Mouse (Mus musculus): Measurements from ENCODE around the gene Gm2431.
A peak's percentile ranks its signal among the peaks of the same experiment; 100 is the strongest.
"Not testable (repeated sequence)": the region's sequence is repeated elsewhere in the genome, so short reads cannot be mapped to it uniquely, and the experiment has no call there.

Gene Gm2431

GRCm38 (mm10) chr7:142258254-142258653 is at the start of gene Gm2431:
Gene Gm2431, minus strand, starts transcription at chr7:142258354.
- not testable (repeated sequence) for DNase-seq (ENCODE audit: low read depth, low spot score)

- DNase-seq (ENCODE audit: low read depth, low spot score), result not testable (repeated sequence)
These were observed 45.8 kb upstream of the Gm2431 start for GRCm38 (mm10) chr7:142303929-142304328.

GRCm38 (mm10) chr7:142303249-142303648 is 45.1 kb upstream of the Gm2431 start, which contains the start of gene Krtap5-4:
Gene Krtap5-4, plus strand, starts transcription at chr7:142303549.
- DNase-seq (ENCODE audit: low read depth, low spot score), result no peak

- DNase-seq (ENCODE audit: low read depth, low spot score), result not testable (repeated sequence)
These were observed 38.9 kb upstream of the Gm2431 start, which contains the start of gene Krtap5-1 for GRCm38 (mm10) chr7:142297018-142297417. Gene Krtap5-1, minus strand, starts transcription at chr7:142297118.

- DNase-seq (ENCODE audit: low read depth, low spot score), result not testable (repeated sequence)
These were observed 38.0 kb upstream of the Gm2431 start for GRCm38 (mm10) chr7:142296108-142296507.

- DNase-seq (ENCODE audit: low read depth, low spot score), result no peak
These were observed 37.3 kb upstream of the Gm2431 start for GRCm38 (mm10) chr7:142295418-142295817.

GRCm38 (mm10) chr7:142293851-142294250 is 35.7 kb upstream of the Gm2431 start:
- DNase-seq (ENCODE audit: low read depth, low spot score), result not testable (repeated sequence)

- DNase-seq (ENCODE audit: low read depth, low spot score), result not testable (repeated sequence)
These were observed 27.9 kb upstream of the Gm2431 start for GRCm38 (mm10) chr7:142285910-142286612.

GRCm38 (mm10) chr7:142285130-142285835 is 27.1 kb upstream of the Gm2431 start:
- no peak for DNase-seq (ENCODE audit: low read depth, low spot score)

- peak; percentile 86 for DNase-seq (ENCODE audit: low read depth, low spot score)
These were observed 26.5 kb upstream of the Gm2431 start for GRCm38 (mm10) chr7:142284615-142285080.

- DNase-seq (ENCODE audit: low read depth, low spot score), result peak; percentile 81
These were observed 26.0 kb upstream of the Gm2431 start for GRCm38 (mm10) chr7:142284023-142284591.

- not testable (repeated sequence) for DNase-seq (ENCODE audit: low read depth, low spot score)
These were observed 24.7 kb upstream of the Gm2431 start for GRCm38 (mm10) chr7:142282847-142283246.

- DNase-seq (ENCODE audit: low read depth, low spot score), result not testable (repeated sequence)
These were observed 21.1 kb upstream of the Gm2431 start for GRCm38 (mm10) chr7:142279291-142279690.

GRCm38 (mm10) chr7:142278183-142278582 is 20.0 kb upstream of the Gm2431 start:
- peak; percentile 56 for DNase-seq (ENCODE audit: low read depth, low spot score)

- not testable (repeated sequence) for DNase-seq (ENCODE audit: low read depth, low spot score)
These were observed 16.1 kb upstream of the Gm2431 start, which contains the start of gene Gm4559 for GRCm38 (mm10) chr7:142274263-142274662. Gene Gm4559, minus strand, starts transcription at chr7:142274363.

GRCm38 (mm10) chr7:142255517-142255916 is 2.6 kb downstream of the Gm2431 start:
- peak; percentile 57 for DNase-seq (ENCODE audit: low read depth, low spot score)

- DNase-seq (ENCODE audit: low read depth, low spot score), result peak; percentile 39
These were observed 8.3 kb downstream of the Gm2431 start for GRCm38 (mm10) chr7:142249824-142250223.

- no peak for DNase-seq (ENCODE audit: low read depth, low spot score)
These were observed 17.2 kb downstream of the Gm2431 start, which contains the start of gene Gm40460 for GRCm38 (mm10) chr7:142240978-142241377. Gene Gm40460, minus strand, starts transcription at chr7:142241078.

GRCm38 (mm10) chr7:142231540-142231939 is 26.6 kb downstream of the Gm2431 start:
- DNase-seq (ENCODE audit: low read depth, low spot score), result no peak

GRCm38 (mm10) chr7:142229871-142230270 is 28.3 kb downstream of the Gm2431 start, which contains the start of gene Krtap5-5:
Gene Krtap5-5, minus strand, starts transcription at chr7:142229971.
- DNase-seq (ENCODE audit: low read depth, low spot score), result not testable (repeated sequence)

- no peak for DNase-seq (ENCODE audit: low read depth, low spot score)
These were observed 33.6 kb downstream of the Gm2431 start for GRCm38 (mm10) chr7:142224518-142224917.

GRCm38 (mm10) chr7:142212136-142212535 is 46.0 kb downstream of the Gm2431 start:
- DNase-seq (ENCODE audit: low read depth, low spot score), result not testable (repeated sequence)
